Mouse (Mus musculus): Measurements from ENCODE around the gene Ptprh. TPM values are rescaled to one million over a fixed set of nuclear protein-coding genes. Genes with fewer than 3 reads are reported as not detected.

Gene Ptprh
- 0.18 and 0.23 TPM in 2 replicates for polyA plus RNA-seq (2012; rRNA removed)

GRCm38 (mm10) chr7:4603873-4604272 is at the start of gene Ptprh:
Gene Ptprh, minus strand, starts transcription at chr7:4604041.

DNA sequence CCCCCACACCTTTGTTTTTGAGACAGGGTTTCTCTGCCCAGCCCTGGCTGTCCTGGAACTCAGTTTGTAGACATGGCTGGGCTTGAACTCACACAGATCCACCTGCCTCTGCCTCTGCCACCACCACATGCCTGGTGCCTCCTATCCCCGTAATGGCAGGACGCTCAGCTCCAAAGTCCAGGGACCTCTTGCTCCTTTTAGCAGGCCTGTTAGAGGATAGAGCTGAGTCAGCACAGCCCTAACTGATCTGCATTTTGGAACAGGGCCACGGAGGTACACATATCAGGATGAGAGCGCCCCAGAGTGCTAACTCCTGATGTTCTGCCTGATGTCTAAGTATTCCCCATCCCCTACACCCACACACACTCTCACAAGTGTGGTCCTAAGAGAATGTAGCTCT is 27.2 kb upstream of the Ptprh start, which contains the start of gene Tmem86b:
Tmem86b (minus strand) TSS at position 392 of the 400 bp plus-strand sequence.

DNA sequence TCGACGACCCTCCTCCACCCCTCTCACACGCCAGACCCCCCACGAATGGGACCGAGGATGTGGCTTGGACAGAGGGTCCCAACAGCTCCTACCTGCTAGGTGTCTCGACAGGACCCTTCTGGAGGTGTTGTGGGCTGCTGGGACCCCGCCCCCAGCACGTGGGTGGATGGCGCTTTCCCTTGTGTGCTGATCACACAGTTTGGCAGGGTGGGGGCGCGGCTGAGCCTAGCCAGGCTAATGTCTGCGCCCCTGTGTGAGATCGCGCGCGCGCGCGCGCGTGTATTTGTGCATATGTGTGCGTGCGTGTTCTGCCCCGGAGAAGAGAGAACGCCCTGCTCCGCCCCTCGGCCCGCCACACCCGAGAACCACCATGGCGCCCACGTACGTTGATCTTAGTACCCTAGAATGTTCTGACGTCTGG is 56.6 kb downstream of the Ptprh start, which contains the start of gene Syt5:
Syt5 (minus strand) TSS at position 321 of the 421 bp plus-strand sequence.

GRCm38 (mm10) chr7:4532005-4532729 is 71.7 kb downstream of the Ptprh start, which contains the start of gene Dnaaf3:
Gene Dnaaf3, minus strand, starts transcription at chr7:4532453.

GRCm38 (mm10) chr7:4524212-4524922 is 79.5 kb downstream of the Ptprh start, which contains the start of gene Tnni3:
Gene Tnni3, minus strand, starts transcription at chr7:4524229.

GRCm38 (mm10) chr7:4516332-4517050 is 87.3 kb downstream of the Ptprh start, which contains the start of gene Tnnt1:
Gene Tnnt1, minus strand, starts transcription at chr7:4516382.

GRCm38 (mm10) chr7:4501558-4502397 is 102.1 kb downstream of the Ptprh start, which contains the start of gene Ppp1r12c:
Gene Ppp1r12c, minus strand, starts transcription at chr7:4501680.

Other genes starting within 250 kb of the Ptprh start
- gene Gp6, start 206.3 kb downstream of the Ptprh start, polyA plus RNA-seq (2012; rRNA removed) = not detected in 2 replicates
- gene Rdh13, start 158.4 kb downstream of the Ptprh start, polyA plus RNA-seq (2012; rRNA removed) = 18.7 and 19.6 TPM in 2 replicates
- 8.2 and 11.3 TPM in 2 replicates for gene Eps8l1, start 143.4 kb downstream of the Ptprh start, polyA plus RNA-seq (2012; rRNA removed)
- 96.9 and 134 TPM in 2 replicates for gene Ppp1r12c, start 102.4 kb downstream of the Ptprh start, polyA plus RNA-seq (2012; rRNA removed)
- 1.5 and 2.1 TPM in 2 replicates for gene Tnnt1, start 87.7 kb downstream of the Ptprh start, polyA plus RNA-seq (2012; rRNA removed)
- 215 and 244 TPM in 2 replicates for gene Tnni3, start 79.8 kb downstream of the Ptprh start, polyA plus RNA-seq (2012; rRNA removed)
- 13.4 and 14.9 TPM in 2 replicates for gene Dnaaf3, start 71.6 kb downstream of the Ptprh start, polyA plus RNA-seq (2012; rRNA removed)
- 6.4 and 7.0 TPM in 2 replicates for gene Syt5, start 56.5 kb downstream of the Ptprh start, polyA plus RNA-seq (2012; rRNA removed)
- 14.0 and 15.4 TPM in 2 replicates for gene Tmem86b, start 27.4 kb upstream of the Ptprh start, polyA plus RNA-seq (2012; rRNA removed)
- gene Ppp6r1, start 55.0 kb upstream of the Ptprh start, polyA plus RNA-seq (2012; rRNA removed) = 124 and 125 TPM in 2 replicates
- 85.5 and 91.1 TPM in 2 replicates for gene Hspbp1, start 81.0 kb upstream of the Ptprh start, polyA plus RNA-seq (2012; rRNA removed)
- gene Brsk1, start 86.6 kb upstream of the Ptprh start, polyA plus RNA-seq (2012; rRNA removed) = 12.9 and 13.8 TPM in 2 replicates
- gene Tmem150b, start 121.2 kb upstream of the Ptprh start, polyA plus RNA-seq (2012; rRNA removed) = 0.82 and 0.95 TPM in 2 replicates
- gene Kmt5c, start 136.1 kb upstream of the Ptprh start, polyA plus RNA-seq (2012; rRNA removed) = 189 and 218 TPM in 2 replicates
- gene Cox6b2, start 149.1 kb upstream of the Ptprh start, polyA plus RNA-seq (2012; rRNA removed) = 26.8 and 59.2 TPM in 2 replicates
- 0.05 and 0.06 TPM in 2 replicates for gene Fam71e2, start 167.3 kb upstream of the Ptprh start, polyA plus RNA-seq (2012; rRNA removed)
- gene Il11, start 178.8 kb upstream of the Ptprh start, polyA plus RNA-seq (2012; rRNA removed) = 1.1 and 1.2 TPM in 2 replicates
- not detected in 2 replicates for gene Tmem190, start 178.9 kb upstream of the Ptprh start, polyA plus RNA-seq (2012; rRNA removed)
- 88.3 and 125 TPM in 2 replicates for gene Tmem238, start 185.6 kb upstream of the Ptprh start, polyA plus RNA-seq (2012; rRNA removed)
- 545 and 557 TPM in 2 replicates for gene Rpl28, start 188.8 kb upstream of the Ptprh start, polyA plus RNA-seq (2012; rRNA removed)
- 228 and 308 TPM in 2 replicates for gene Ube2s, start 208.5 kb upstream of the Ptprh start, polyA plus RNA-seq (2012; rRNA removed)
- 2.5 and 3.9 TPM in 2 replicates for gene Shisa7, start 240.7 kb upstream of the Ptprh start, polyA plus RNA-seq (2012; rRNA removed)